Mouse (Mus musculus): Measurements from ENCODE around the gene Cep72.
A peak's percentile ranks its signal among the peaks of the same experiment; 100 is the strongest.
"Not testable (repeated sequence)": the region's sequence is repeated elsewhere in the genome, so short reads cannot be mapped to it uniquely, and the experiment has no call there.

The Cep72 gene

DNA sequence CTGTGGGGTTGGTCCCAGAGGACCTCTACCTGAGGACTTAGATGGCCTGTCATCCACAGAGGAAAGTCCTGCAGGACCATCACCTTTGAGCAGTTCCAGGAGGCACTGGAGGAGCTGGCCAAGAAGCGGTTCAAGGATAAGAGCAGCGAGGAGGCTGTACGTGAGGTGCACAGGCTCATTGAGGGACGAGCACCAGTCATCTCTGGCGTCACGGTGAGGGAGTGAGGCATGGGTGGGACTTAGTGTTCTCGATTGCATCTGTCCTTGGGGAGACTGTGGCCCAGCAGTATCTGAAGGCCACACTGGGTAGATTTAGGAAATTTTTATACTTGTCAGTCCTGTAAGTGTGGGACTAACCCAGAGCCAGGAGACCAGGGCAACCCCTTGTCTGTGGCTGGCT lies 31.4 kb downstream of the Cep72 start:
- DNase-seq (ENCODE audit: low read depth, low spot score) = no peak

DNA sequence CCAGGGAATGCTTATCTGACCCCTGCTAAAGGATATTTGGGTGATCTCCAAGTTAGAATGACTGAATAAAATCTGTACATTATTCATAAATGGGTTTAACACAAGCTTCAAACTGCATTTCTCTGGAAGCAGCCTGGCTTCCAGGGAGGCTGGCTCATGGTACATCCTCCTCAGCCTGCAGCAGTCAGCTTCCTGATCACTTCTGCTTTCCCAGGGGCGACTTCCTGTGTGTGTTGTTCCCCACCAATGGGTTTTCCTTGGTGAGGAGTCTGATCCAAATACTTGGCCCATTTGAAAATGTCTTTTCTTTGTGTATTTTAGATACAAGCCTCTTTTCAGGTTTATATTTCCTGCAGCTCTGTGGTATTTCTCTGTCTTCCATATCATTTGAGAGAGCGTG lies 33.1 kb downstream of the Cep72 start:
- no peak for DNase-seq (ENCODE audit: low read depth, low spot score)

DNA sequence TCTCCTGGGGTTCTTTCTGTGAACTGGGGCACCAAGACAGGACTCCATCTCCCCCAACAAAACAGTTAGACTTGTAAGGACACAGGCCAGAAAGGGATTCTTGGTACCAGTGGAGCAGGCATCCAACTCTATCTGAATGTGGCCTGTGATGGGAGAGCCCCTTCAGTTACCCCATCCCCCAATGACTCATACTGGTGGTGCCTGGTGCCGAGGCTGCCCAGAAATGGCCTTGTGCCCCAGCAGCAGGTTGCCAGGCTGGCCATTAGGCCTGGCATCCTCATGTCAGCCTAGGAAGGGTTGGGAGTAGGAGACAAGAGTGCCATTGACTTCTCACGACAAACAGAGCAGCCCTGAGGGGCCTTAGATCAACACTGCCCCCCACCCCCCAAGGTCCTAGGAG lies 34.0 kb downstream of the Cep72 start:
- DNase-seq (ENCODE audit: low read depth, low spot score) = no peak

DNA sequence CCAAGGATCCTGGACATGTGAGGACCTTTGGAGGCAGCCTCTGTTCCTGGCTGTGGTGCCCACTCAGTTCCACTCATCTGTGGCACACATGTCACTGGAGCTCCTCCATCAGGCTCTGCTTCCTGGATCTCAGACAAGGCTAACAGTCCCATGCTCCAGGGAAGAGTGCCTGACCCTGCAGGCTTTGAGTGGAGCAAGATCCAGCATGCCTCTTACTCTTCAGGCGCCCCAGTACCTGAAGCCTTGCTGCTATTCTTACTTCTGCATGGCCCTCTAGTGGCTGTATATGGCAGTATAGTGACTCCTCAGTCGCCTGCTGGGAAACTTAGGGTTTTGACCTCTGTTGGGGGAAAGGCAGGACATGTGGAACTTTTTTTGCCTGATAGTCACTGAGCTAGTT lies 35.9 kb downstream of the Cep72 start:
- peak; percentile 43 for DNase-seq (ENCODE audit: low read depth, low spot score)

DNA sequence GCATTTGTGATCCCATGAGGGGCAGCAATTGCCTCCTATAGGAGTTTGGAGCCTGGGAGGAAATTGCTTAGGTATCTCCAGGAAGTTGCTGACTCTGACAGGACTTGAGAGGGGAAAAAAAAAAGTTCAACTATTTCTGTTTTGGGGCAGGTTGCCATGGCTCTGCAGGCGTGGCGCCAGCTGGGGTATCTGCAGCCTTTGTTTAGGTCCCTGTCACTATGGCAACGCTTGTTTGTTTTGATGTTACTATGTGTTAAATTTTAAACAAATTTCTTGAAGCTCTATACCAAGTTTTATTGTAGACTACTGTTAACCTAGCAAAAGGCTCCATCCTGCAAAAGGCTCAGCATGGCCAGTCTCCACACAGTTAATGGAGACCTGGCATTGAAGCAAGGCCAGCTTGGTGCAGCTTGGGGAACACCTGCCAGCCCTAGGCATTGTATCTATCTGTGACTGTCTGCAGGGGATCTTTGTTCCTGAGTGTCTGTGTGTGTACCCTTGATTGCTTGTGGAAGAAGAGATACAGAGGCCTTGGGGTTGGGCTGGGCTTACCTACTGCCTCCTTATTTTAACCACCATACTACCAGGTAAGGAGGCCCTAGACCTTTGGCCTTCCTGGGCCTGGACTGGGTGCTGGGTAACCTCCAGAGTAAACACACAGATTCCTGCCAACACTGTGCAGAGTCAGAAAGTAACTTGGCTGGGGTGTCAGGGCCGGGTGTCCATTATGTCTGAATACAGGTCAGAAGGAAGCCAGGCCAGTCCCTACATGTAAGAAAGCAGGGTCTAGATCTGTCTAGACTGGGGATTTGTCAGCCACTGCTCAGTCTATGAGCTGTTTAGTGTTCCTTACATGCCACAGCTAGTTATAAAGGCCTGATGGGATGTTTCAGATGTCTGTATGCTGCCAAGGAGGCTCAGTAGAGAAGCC lies 36.7 kb downstream of the Cep72 start:
- peak; percentile 40 for DNase-seq (ENCODE audit: low read depth, low spot score)

DNA sequence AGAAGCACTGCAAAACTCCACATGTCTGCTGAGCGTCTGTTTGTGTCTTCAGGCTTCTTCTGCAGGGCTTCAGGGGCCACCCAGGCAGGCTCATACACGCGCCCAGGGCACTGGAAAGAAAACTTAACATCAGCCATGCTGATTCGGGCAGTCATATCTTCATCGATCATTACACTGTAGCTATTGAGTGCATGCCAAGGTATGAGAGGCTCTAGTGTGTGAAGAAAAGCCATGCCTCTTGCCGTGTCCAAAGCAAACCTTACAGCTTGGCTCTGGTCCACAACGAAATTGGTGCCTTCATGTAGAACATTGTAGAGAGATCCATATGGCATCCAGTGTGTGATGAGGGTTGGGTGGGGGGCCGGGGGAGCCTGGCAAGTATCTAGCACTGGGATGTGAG lies 43.1 kb downstream of the Cep72 start:
- DNase-seq (ENCODE audit: low read depth, low spot score) = not testable (repeated sequence)

DNA sequence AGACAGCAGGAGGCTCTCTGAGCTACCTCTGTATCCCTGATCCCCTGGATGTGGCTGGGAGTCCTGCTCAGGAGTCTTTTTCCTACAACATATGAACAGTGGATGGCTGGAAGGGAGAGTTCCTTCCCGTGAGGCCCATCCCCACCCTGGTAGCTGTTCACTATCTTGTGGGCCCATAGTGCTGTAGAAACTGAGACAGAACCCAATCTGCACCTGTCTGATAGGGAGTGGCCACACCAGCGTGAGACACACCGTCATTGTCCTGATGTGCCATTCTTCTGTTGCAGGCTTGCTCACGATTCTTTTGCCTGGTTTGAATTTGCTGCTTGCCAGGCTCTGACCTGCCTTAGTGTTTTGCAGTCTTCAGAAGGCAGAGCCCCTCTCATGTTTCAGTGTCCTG lies 44.7 kb downstream of the Cep72 start:
- no peak for DNase-seq (ENCODE audit: low read depth, low spot score)

DNA sequence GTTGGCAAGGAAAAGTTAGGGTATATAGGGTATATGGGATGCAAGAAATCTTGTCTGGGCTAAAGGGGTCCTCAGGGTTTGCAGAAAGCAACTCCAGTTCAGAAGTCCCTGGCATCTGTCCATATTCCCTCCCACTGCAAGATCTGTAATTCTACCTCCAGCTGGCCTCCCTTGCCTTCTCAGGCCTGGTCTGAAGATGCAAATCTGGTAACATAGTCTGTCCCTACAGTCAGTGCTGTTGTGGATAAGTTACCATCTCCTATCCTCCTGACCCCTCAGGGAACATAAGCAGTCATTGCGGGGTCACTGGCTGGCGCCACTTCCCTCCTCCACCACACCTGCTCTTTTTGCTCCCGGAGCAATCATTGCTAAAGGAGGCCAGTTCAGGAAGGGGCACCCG lies 46.2 kb downstream of the Cep72 start:
- DNase-seq (ENCODE audit: low read depth, low spot score) = no peak

DNA sequence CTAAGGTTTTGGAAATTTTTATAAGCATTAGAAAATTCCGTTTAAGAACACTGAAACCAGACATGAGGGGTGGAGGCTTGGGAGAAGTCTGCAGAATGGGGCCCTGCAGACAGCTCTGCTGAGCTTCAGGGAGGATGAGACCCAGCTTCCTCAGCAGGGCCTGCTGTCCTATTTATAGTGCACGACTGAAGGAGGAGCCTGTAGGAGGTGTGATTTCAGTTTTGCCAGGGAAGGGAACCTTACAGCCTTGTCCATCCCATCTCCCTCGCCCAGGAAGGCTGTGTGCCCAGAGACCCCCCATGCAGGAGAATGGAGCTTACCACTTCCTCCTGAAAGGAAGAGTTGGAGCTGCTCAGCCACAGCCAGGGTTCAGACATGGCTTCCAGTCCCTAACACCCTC lies 51.4 kb downstream of the Cep72 start:
- no peak for DNase-seq (ENCODE audit: low read depth, low spot score)

DNA sequence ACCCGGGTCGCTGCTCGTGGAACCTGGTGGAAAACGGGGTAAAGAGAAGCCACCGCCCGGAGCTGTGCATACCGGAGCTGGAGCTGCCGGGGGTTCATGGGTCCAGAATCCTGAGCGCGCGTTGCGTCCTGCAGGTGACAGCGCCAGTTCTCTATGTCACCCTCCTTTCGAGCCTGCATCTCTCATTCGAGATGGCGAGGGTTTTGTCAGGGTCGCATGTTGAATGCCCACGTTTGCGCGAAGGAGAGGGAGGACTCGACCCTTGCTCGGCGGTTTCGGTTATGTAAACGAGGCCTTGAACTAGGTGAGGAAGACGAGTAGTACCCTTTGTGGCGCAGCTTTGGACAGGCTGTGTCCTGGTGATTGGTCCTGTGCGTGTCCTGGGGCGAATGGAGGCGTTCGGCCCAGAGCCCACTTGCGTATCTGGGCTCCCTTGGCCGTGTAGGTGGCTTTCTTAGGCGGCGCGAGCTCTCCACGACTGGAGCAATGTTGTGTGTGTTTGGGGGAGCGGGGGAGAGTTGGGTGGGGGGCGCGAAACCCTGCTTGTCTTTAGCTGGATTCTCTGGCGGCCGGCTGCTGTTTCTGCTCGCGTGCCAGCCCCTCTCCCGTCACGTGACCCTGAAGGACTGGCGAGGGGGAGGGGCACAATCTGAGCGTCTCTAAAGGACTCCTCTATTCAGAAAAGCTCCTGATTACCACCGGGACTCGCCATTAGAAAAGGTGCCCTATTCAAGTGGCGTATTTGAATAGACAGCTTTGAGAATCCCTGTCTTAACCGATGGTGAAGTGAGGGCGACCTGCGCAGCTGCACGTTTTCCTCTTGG lies 52.1 kb downstream of the Cep72 start:
- peak; percentile 7 for DNase-seq (ENCODE audit: low read depth, low spot score)

DNA sequence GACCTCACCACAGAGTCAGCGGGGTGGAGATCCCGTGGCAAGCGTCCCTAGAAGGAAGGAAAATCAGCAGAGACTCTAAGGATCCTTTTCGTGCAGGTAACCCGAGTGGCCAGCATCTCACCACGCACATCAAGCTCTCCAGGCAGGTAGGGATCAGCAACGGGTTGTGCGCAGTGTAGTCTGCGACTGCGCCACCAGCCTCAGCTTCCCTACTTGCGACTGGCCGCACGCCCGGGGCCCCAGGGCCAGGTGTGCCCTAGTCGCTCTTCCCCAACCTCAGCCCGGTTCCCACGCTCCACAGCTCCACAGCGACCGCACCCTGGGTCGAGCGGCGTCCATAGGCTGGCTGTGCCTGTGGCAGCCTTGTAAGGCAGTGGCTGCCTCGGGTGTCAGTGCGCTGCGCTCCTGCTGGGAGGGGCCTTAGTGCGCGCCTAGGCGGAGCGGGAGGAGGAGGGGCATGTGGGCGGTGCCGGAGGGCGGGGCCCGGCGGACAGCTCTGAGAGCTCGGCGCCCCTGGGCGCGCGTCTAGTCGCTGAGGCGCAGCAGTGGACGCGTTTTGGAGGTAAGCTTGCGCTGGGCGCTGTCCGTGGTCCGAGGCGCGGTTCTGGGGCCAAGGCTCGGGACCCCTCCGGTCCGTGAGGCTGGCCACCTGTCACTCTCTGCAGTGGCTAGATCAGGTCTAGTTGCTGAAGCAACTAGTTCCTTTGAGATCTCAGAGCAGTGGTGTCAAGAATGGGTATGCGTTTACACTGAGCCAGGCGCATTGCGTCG lies 53.0 kb downstream of the Cep72 start, which contains the start of gene Tppp:
Tppp (plus strand) TSS at position 460 of the 771 bp plus-strand sequence.
- DNase-seq (ENCODE audit: low read depth, low spot score) = peak; percentile 88

DNA sequence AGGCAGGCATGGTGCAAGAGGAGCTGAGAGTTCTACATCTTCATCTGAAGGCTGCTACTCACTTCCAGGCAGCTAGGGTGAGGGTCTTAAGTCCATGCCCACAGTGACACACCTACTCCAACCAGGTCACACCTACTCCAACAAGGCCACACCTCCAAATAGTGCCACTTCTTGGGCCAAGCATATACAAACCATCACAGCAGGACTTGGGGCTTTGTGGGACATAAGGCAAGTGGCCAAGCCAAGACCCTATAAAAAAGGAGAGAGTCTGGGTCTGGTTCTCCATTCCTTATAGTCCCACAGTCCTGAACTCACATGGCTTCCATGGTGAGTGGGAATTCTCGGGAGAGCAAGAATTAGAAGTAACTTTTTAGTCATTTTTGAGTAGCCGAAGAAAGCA lies 53.9 kb downstream of the Cep72 start:
- not testable (repeated sequence) for DNase-seq (ENCODE audit: low read depth, low spot score)

DNA sequence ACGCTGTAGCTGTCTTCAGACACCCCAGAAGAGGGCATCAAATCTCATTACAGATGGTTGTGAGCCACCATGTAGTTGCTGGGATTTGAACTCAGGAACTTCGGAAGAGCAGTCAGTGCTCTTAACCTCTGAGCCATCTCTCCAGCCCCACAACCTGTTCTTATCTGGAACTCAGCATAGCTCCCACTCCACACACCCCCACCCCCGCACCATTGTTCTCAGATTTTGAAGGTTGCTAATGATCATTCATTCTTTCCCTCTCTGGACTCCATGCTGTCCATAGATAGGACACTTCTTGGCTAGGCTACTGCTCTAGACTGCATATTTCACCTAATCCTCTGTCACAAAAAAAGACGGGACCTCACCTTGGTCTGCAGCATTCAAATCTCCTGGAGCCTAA lies 55.2 kb downstream of the Cep72 start:
- not testable (repeated sequence) for DNase-seq (ENCODE audit: low read depth, low spot score)

DNA sequence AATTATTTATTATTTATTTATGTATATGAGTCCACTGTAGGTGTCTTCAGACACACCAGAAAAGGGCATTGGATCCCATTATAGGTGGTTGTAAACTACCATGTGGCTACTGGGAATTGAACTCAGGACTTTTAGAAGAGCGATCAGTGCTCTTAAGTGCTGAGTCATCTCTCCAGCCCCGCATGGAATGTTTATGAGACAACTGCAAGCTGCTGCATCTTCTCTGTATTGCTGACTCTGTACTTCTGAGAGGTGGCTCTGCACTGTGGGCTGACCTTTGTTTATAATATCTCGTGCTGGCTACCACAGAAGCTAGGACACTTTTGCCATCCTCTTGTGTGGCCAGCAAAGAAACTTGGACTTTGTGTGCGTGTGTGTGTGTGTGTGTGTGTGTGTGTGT lies 60.6 kb downstream of the Cep72 start:
- no peak for DNase-seq (ENCODE audit: low read depth, low spot score)

DNA sequence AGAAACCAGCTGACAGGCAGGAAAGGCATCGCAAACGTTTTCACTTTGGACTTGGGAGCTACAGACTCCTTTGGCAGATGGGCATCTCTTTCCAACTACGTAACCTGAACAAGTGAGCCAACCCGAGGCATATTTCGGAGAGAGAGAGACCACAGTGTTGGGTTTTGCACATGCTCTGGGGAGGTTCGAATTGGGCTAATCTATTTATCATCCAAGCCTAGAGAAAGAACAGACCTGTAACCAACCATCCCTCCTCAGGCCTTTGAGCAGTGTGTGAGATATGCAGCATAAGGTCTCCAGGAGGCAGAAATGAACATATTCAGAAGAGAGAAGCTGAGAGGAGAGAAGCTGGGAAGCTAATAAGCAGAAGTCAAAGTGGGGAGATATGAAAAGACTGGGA lies 61.1 kb downstream of the Cep72 start:
- no peak for DNase-seq (ENCODE audit: low read depth, low spot score)

DNA sequence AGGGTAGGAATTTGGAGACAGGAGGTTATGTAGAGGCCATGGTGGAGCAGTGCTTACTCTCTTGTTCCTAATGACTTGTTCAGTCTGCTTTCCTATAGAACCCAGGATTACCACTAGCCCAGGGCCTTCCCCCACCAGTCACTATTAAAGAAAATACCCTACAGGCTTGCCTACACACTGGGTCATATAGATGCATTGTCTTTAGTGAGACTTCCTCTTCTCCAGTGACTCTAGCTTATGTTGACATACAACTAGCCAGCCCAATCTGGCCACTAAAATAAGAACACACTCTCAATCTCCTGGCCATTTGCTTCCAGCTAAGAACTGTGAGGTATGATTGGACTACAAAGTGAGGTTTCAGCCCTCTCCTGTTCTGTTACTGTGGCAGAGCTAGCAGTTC lies 61.6 kb downstream of the Cep72 start:
- no peak for DNase-seq (ENCODE audit: low read depth, low spot score)

DNA sequence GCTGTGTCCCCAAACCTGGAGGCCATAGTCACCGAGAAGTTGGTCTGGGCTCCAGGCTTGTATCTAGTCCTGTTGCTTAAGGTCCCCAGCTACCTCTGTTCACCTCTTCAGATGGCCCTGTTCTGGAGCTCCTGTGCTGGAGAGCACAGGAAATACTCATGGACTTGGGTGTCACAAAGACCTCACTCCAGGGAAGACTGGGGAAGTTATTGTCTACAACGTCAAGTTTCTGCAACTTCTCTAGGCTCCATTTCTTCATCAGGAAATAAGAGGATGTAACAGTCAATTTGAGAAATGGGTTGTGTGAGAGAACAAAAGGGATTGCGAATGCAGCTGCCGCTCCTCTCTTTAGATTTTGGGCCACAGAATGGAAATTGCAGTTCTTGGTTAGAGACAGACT lies 65.6 kb downstream of the Cep72 start:
- DNase-seq (ENCODE audit: low read depth, low spot score) = no peak

DNA sequence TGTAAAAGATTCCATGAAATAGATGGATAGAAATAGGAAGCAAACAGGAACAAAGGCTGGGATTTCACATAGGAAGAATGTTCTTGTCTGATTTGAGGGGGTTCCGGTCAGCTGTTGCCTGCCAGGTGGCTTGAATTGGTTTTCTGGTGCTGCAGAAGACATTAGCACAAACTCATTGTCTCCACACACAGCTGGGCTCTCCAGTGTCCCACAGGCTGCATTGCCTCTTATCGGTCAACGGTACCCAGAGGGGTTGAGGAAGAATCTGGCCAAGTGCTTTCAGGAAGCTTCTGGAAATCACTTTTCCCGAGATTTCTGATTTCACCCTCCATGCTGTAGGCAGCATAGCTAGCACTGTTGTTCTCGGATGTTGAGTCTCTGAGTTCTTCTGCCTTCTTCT lies 70.8 kb downstream of the Cep72 start:
- DNase-seq (ENCODE audit: low read depth, low spot score) = no peak

DNA sequence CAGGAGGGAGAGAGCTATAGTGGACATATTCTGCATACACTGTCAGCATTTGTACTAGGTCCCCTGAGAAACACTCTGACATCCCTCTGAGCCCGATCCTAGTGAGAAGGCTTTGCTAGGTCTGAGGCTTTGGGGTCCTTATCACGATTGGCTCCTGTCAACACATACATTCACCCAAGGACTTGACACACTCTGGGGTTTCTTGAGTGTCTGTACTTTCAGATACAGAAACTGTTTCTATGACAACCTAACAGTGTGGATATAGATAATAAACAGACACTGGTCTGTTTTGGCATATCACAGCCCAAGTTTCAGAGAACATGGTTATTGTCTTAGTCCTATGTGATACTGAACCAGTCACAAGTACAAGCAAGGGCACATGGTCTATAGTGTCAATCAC lies 71.3 kb downstream of the Cep72 start:
- DNase-seq (ENCODE audit: low read depth, low spot score) = no peak

DNA sequence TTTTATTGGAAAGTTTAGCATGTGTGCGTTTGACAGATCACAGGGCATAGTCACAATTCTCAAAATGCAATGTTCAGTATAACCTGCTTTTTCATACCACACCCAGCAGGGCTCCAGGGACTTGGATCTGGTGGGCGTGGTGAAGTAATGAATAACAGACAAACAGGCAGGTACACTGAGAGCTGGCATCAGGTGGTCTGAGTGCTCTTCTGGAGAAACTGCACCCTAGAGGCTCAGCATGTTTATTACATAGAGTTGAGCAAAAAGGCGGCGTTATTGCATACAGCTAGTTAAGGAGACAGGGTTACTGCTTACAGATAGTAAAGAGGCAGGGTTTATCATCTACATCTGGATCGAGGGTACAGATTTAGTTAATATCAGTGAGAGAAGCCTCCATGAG lies 71.8 kb downstream of the Cep72 start:
- no peak for DNase-seq (ENCODE audit: low read depth, low spot score)

Measured in A20 (cell line).